Mouse (Mus musculus): Measurements from ENCODE around the gene Map4k5.

Gene Map4k5

GRCm38 (mm10) chr12:69892371-69893251, at the start of gene Map4k5, which contains the start of gene Atl1:
TSS of gene Map4k5 (minus strand) at chr12:69893200.
TSS of gene Atl1 (plus strand) at chr12:69892614.
- peak; percentile 86 for DNase-seq

GRCm38 (mm10) chr12:69941655-69942329, 48.8 kb upstream of the Map4k5 start:
- no peak for DNase-seq

- peak; percentile 13 for DNase-seq
Observed at GRCm38 (mm10) chr12:69939291-69939690, 46.3 kb upstream of the Map4k5 start.

GRCm38 (mm10) chr12:69937731-69938130, 44.7 kb upstream of the Map4k5 start:
- DNase-seq: no peak

GRCm38 (mm10) chr12:69926716-69927115, 33.7 kb upstream of the Map4k5 start:
- peak; percentile 9 for DNase-seq

GRCm38 (mm10) chr12:69924012-69924411, 31.0 kb upstream of the Map4k5 start:
- peak; percentile 52 for DNase-seq

- no peak for DNase-seq
Observed at GRCm38 (mm10) chr12:69923603-69924002, 30.6 kb upstream of the Map4k5 start.

GRCm38 (mm10) chr12:69923128-69923527, 30.1 kb upstream of the Map4k5 start:
- DNase-seq: no peak

- no peak for DNase-seq
Observed at GRCm38 (mm10) chr12:69922099-69922498, 29.1 kb upstream of the Map4k5 start.

GRCm38 (mm10) chr12:69917870-69918269, 24.9 kb upstream of the Map4k5 start:
- no peak for DNase-seq

GRCm38 (mm10) chr12:69912737-69913136, 19.7 kb upstream of the Map4k5 start:
- no peak for DNase-seq

GRCm38 (mm10) chr12:69911906-69912305, 18.9 kb upstream of the Map4k5 start:
- no peak for DNase-seq

GRCm38 (mm10) chr12:69908511-69908900, 15.5 kb upstream of the Map4k5 start:
- DNase-seq: no peak

- DNase-seq: peak; percentile 11
Observed at GRCm38 (mm10) chr12:69907667-69908510, 14.9 kb upstream of the Map4k5 start.

GRCm38 (mm10) chr12:69904991-69905390, 12.0 kb upstream of the Map4k5 start:
- no peak for DNase-seq

- DNase-seq: no peak
Observed at GRCm38 (mm10) chr12:69898119-69898518, 5.1 kb upstream of the Map4k5 start.

- no peak for DNase-seq
Observed at GRCm38 (mm10) chr12:69895046-69895445, 2.0 kb upstream of the Map4k5 start.

GRCm38 (mm10) chr12:69893927-69894326, 927 bp upstream of the Map4k5 start:
- DNase-seq: no peak

- no peak for DNase-seq
Observed at GRCm38 (mm10) chr12:69891721-69892120, 1.3 kb downstream of the Map4k5 start.

- DNase-seq: peak; percentile 45
Observed at GRCm38 (mm10) chr12:69890476-69890875, 2.5 kb downstream of the Map4k5 start.

- no peak for DNase-seq
Observed at GRCm38 (mm10) chr12:69890051-69890450, 2.9 kb downstream of the Map4k5 start.

GRCm38 (mm10) chr12:69888345-69888744, 4.7 kb downstream of the Map4k5 start:
- no peak for DNase-seq

- DNase-seq: no peak
Observed at GRCm38 (mm10) chr12:69887776-69888175, 5.2 kb downstream of the Map4k5 start.
